Mouse (Mus musculus) myocyte (in vitro differentiated cells): Measurements from ENCODE around the gene Figla.

ENCODE experiments used
- E2F4 ChIP-seq: IDR thresholded peaks from one replicate; pipeline ENCODE4 v1.6.1; 2011; ENCODE audit warnings: mild to moderate bottlenecking, control low read depth, moderate library complexity; ENCODE audit not compliant: insufficient read depth
- MAX ChIP-seq: IDR thresholded peaks from one replicate; pipeline ENCODE4 v1.6.1; 2011; ENCODE audit warnings: low read depth, mild to moderate bottlenecking, control low read depth
- MYOD1 ChIP-seq, 3 experiments: IDR thresholded peaks; one replicate each; pipeline ENCODE4 v1.6.1; 2011; ENCODE audit warnings: control low read depth in 2 of 3, low read depth in 2 of 3, mild to moderate bottlenecking in 2 of 3, moderate library complexity in 1 of 3; ENCODE audit not compliant: insufficient read length in 2 of 3, control insufficient read depth in 1 of 3
- MYOG ChIP-seq, 3 experiments: IDR thresholded peaks; one replicate each; pipeline ENCODE4 v1.6.1; 2011; ENCODE audit warnings: control low read depth in 2 of 3, low read depth in 2 of 3, mild to moderate bottlenecking in 2 of 3; ENCODE audit not compliant: insufficient read length in 2 of 3, control insufficient read depth in 1 of 3, insufficient read depth in 1 of 3
- POLR2A ChIP-seq: IDR thresholded peaks from one replicate; pipeline ENCODE4 v1.6.1; 2011; ENCODE audit warnings: low read depth, mild to moderate bottlenecking, control low read depth, moderate library complexity; ENCODE audit not compliant: insufficient read length
- POLR2AphosphoS2 ChIP-seq: IDR thresholded peaks from one replicate; pipeline ENCODE4 v1.6.1; 2011; ENCODE audit warnings: low read depth, control low read depth; ENCODE audit not compliant: insufficient read length
- REST ChIP-seq: IDR thresholded peaks from one replicate; pipeline ENCODE4 v1.6.1; 2011; ENCODE audit warnings: mild to moderate bottlenecking, control low read depth, moderate library complexity; ENCODE audit not compliant: insufficient read depth, insufficient read length
- TCF3 ChIP-seq: IDR thresholded peaks from one replicate; pipeline ENCODE4 v1.6.1; 2011; ENCODE audit warnings: low read depth, control low read depth; ENCODE audit not compliant: insufficient read length
- USF1 ChIP-seq: IDR thresholded peaks from one replicate; pipeline ENCODE4 v1.6.1; 2011; ENCODE audit warnings: low read depth, mild to moderate bottlenecking, control low read depth, moderate library complexity

DNA sequence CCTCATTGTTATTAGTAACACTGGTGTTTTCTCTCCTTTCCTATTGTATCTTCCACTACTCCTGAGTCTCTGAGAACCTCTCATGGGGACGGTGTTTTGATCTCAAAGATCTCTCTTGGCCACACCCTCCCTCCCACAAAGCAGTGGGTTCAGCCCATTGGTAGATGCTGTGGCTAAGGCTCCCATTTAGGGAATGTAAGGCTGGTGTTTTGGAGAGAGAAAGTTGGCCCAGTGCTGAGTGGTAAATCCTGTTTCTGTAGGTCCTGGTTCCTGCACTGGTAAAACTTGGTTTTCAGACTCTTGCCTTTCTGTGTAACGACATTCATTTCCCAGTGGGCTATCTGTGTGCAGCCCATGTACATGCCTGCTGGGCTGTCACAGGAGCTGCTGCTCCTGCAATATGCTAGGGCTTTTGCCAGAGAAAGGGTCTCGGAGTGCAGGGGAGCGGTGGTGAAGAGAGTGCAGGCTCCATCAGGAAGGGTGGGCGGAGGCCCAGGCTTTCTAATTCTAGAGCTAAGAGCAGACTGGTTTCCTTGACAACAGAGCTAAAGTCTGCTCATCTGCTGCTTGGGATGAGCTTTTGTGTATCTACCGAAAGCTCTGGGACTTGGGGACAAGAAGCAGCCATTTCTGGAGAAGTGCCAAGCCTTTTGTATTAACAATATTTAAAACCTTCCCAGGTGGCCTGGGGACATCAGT is 48.5 kb downstream of the Figla start:
- TF ChIP-seq REST (no peak), POLR2A (no peak), POLR2AphosphoS2 (no peak), E2F4 (no peak), MAX (no peak), USF1 (no peak), MYOG (IDR thresholded peaks at IDR 0.05; ENCODE audit: control insufficient read depth in 1 of 3, insufficient read depth in 1 of 3, insufficient read length in 2 of 3, low read depth in 2 of 3) (no peak), MYOD1 (IDR thresholded peaks at IDR 0.05; ENCODE audit: control insufficient read depth in 1 of 3, insufficient read length in 2 of 3, low read depth in 2 of 3) (no peak), TCF3 (no peak)
